Mouse (Mus musculus) spleen, adult 2 months (tissue): Measurements from ENCODE around the gene Slco3a1. TPM values are rescaled to one million over a fixed set of nuclear protein-coding genes. Genes with fewer than 3 reads are reported as not detected.

Experiments
- DNase-seq, 2 experiments: peaks; one replicate each; pipeline versions ENCODE4 v3.0.0 to v3.0.0-alpha.2; 2012 to 2021; ENCODE audit warnings: low spot score in 2 of 2, low read depth in 1 of 2
- H3K27ac ChIP-seq: fragments of 200-500 bp; 2 replicates; pipeline ENCODE4 v1.5.1; 2012; ENCODE audit warnings: low read length, inconsistent platforms; ENCODE audit not compliant: insufficient read depth
- H3K27me3 ChIP-seq: fragments of 200-500 bp; 2 replicates; pipeline ENCODE4 v1.6.1; 2012; ENCODE audit warnings: mild to moderate bottlenecking, moderate library complexity, low read length, inconsistent platforms; ENCODE audit not compliant: control insufficient read depth, insufficient read depth
- H3K36me3 ChIP-seq: fragments of 200-500 bp; 2 replicates; pipeline ENCODE4 v1.6.1; 2012; ENCODE audit warnings: mild to moderate bottlenecking, low read length, inconsistent platforms; ENCODE audit not compliant: control insufficient read depth, insufficient read depth
- H3K4me1 ChIP-seq: fragments of 200-500 bp; 2 replicates; pipeline ENCODE4 v1.6.1; 2011; ENCODE audit warnings: inconsistent platforms; ENCODE audit not compliant: control insufficient read depth, insufficient read depth, insufficient read length
- H3K4me3 ChIP-seq: fragments of 200-500 bp; 2 replicates; pipeline ENCODE4 v1.5.1; 2011; ENCODE audit warnings: mild to moderate bottlenecking, inconsistent platforms; ENCODE audit not compliant: insufficient read depth, insufficient read length; ENCODE audit errors: extremely low read depth
- CTCF ChIP-seq: fragments of 200-500 bp; IDR thresholded peaks from 2 replicates; pipeline ENCODE4 v1.5.1; 2011; ENCODE audit warnings: mild to moderate bottlenecking, inconsistent platforms; ENCODE audit not compliant: insufficient read depth, insufficient read length, insufficient replicate concordance; ENCODE audit errors: extremely low read depth
- POLR2A ChIP-seq: fragments of 200-500 bp; IDR thresholded peaks from 2 replicates; pipeline ENCODE4 v1.6.1; 2011; ENCODE audit warnings: low read depth, low read length, inconsistent platforms
- WGBS: fragments of 180-500 bp; shearing (Covaris S2); methylation state at CpG from one replicate; pipeline ENCODE4 v1.1.7; 2018; 5-methylcytosine and 5-hydroxymethylcytosine counted together
- polyA plus RNA-seq: library from polyadenylated mRNA; depleted of rRNA; stranded (reverse); fragments of >200 nt; gene quantifications from 2 replicates; pipeline ENCODE4 v1.2.3, GENCODE M21; 2012

The Slco3a1 gene
- polyA plus RNA-seq, 1 experiment: 23.1 TPM

DNA sequence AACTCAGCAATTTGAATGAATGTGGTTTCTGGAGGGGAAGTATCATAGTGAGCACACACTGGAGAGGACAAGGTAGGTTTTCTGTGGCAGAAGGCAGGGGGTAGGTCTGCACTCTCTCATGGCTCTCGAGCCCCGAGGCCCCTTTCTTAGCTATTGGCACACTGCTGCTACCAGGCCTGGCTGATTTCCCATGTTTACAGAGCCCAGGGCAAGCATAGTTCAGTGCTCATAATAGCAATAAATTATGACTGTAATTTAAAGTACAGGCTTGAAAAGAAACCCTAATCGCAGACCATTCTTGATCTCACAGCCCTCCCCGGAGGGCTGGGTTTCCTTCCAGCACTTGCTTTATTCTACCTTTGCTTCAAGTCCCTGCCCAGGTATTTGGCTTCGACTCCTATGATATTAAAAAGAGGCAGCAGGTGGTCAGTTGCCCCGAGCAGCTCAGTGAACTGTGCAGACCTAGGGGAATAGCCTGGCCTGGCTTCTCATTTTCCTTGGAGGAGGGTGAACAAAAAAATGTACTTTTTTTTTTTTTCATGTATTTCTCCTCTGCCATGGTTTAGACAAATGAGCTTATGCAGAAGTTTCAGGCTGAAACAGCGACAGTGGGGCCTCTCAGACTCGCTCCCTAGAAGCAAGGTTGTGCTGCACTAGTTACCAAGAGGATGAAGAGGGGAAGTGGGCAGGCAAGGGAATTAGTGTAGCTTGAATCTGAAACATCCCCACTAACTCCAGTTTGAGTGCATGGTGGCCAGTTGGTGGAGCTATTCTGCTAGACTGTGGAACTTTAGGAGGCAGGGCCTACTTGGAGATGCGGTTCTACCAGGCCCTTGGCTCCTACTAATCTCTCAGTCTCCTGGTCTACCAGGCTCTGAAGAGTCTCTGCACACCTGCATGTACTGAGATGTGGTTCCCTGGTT, 130.4 kb downstream of the Slco3a1 start:
- no peaks in the 10 kb centered on the region for H3K4me1 ChIP-seq
- TF ChIP-seq POLR2A (no peak), CTCF (no peak)
- no peaks in the 10 kb centered on the region for H3K36me3 ChIP-seq
- WGBS: 46% methylated on average over 9 of the region's 9 CpGs
- no peak for DNase-seq
- H3K4me3 ChIP-seq: no peak overlapping the region
- H3K27me3 ChIP-seq: no peaks in the 10 kb centered on the region
- H3K27ac ChIP-seq: no peak overlapping the region

DNA sequence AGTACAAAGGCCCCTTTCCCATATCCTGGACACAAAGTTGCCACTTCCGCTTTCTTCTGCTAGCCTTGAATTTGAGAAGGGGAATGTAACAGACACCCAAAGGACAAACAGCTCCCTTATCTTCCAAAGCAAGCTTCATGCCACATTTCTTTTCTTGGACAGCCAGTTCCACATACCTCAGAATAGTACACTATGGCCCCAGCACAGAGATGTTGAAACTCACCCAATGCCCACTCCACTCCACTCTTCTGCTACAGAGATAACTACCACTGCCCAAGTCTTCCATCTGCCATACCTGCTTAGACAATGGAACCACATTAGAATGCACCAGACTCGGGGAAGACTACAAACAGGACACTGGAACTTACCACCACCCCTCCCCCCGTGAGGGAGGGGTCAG, 131.3 kb downstream of the Slco3a1 start:
- Histone ChIP-seq H3K36me3 (no peaks in the 10 kb centered on the region), H3K27ac (no peak overlapping the region), H3K27me3 (no peaks in the 10 kb centered on the region), H3K4me3 (no peak overlapping the region), H3K4me1 (no peaks in the 10 kb centered on the region)
- no peak for DNase-seq
- TF ChIP-seq POLR2A: no peak
- TF ChIP-seq CTCF: no peak
- WGBS: 72% methylated on average over 3 of the region's 3 CpGs

DNA sequence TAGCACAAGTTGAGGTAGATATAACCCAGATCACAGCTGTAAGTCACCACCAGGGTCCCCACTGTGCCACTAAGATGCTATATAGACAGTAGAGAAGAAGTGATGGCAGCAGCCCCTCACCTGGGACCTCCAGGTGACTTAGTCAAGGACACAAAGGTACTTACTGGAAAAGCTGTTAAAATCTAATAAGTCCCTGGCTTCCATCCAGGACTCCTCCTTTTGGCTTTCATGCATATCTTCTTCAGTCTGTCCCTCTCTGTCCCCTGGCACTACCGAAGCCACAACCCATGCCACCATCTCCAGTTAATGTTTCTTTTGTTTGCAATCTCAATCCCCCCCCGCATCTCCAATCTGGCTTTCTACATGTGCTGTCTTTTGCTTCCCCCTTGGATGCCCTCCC, 131.8 kb downstream of the Slco3a1 start:
- Histone ChIP-seq H3K4me3 (no peak overlapping the region), H3K36me3 (no peaks in the 10 kb centered on the region), H3K27ac (no peak overlapping the region), H3K27me3 (no peaks in the 10 kb centered on the region), H3K4me1 (no peaks in the 10 kb centered on the region)
- no peak for DNase-seq
- whole genome bisulfite sequencing: 89% methylated on average over 2 of the region's 2 CpGs
- no peak for TF ChIP-seq CTCF
- TF ChIP-seq POLR2A: no peak

DNA sequence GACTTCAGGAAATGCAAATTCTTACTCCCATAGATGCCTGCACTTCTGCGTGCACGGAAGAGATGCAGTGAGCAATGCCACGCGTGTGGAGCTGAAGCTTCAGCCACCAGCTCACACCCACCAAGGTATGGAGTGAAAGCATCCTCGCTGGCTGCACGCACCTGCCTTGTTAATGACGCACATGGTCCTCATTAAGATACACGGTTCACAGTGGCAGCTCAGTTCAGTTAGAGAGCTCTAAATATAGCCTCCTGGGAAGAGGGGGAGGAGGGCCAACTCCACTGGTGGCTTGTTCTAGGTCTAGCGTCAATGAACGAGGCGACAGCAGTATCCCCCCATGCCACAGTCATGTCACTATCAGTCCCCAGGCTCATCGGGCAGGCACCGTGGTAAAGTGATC, 132.6 kb downstream of the Slco3a1 start:
- TF ChIP-seq POLR2A: no peak
- TF ChIP-seq CTCF: no peak
- WGBS: 31% methylated on average over 13 of the region's 13 CpGs
- no peak overlapping the region for H3K4me3 ChIP-seq
- no peaks in the 10 kb centered on the region for H3K4me1 ChIP-seq
- H3K27ac ChIP-seq: no peak overlapping the region
- no peak for DNase-seq
- H3K27me3 ChIP-seq: no peaks in the 10 kb centered on the region
- no peaks in the 10 kb centered on the region for H3K36me3 ChIP-seq

DNA sequence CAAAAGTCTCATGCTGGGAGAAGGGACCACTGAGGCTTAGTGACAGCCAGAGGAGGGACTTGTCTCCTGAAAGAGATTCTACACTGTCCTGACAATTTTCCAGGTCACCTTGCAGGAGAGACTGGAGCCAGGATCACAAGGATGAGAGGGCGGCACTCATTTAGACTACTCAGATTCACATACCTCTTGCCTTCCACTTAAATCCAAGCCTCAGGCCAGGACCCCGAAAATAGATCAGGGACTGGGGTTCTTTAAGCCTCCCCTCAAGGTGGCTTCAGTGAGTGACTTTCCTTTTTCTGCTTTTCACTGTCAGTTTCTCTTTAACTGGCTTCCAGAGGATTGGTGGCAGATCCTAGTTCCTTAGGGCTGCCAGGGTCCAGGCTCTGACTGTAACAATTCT, 133.0 kb downstream of the Slco3a1 start:
- WGBS: 80% methylated on average over 2 of the region's 2 CpGs
- no peak overlapping the region for H3K27ac ChIP-seq
- no peak for TF ChIP-seq CTCF
- TF ChIP-seq POLR2A: no peak

DNA sequence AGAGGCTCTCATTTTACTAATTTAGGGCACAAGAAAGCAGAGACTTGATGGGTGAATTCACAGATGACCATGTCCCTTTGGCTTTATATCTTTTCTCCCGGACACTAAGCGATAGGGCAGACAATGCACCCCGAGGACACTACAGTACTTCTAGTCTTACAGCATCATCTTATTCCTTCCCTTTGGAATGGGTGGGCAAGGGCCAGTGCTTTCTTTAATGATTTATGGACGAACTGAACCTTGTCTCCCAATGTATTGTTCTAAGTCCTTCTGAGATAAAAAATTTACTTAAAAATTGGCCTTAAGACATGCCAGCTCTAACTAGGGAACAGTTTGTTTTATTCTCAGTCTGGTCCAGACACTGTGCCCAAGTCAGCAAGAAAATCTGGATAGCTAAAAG, 134.9 kb downstream of the Slco3a1 start:
- Histone ChIP-seq H3K27ac (no peak overlapping the region), H3K4me1 (no peaks in the 10 kb centered on the region)
- 89% methylated on average over 4 of the region's 4 CpGs for WGBS

More for the DNA sequence above, 133.0 kb downstream of the Slco3a1 start:
- Histone ChIP-seq H3K36me3 (no peaks in the 10 kb centered on the region), H3K4me3 (no peak overlapping the region), H3K4me1 (no peaks in the 10 kb centered on the region), H3K27me3 (no peaks in the 10 kb centered on the region)
- no peak for DNase-seq

DNA sequence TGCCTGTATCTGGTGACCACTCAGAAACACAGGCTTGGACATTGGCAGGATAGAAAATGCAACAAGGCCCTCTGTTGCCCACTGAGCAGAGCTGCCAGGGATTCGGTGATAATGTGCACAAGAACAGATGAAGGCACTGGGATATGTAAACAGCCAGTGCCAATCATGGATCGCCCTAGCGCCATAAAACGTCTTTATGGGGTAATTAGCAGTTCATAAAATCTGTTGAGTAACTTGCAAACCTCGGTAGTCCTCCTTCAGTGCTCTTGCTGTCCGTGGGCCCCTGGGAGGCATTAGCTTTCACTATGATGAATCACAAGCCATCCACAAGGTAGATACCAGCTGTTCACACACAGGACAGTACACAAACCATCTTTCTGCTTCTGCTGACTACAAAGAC, 137.6 kb downstream of the Slco3a1 start:
- Histone ChIP-seq H3K27me3 (no peaks in the 10 kb centered on the region), H3K36me3 (no peaks in the 10 kb centered on the region), H3K4me3 (no peak overlapping the region), H3K27ac (no peak overlapping the region), H3K4me1 (no peaks in the 10 kb centered on the region)
- TF ChIP-seq CTCF: no peak
- no peak for TF ChIP-seq POLR2A
- 89% methylated on average over 6 of the region's 6 CpGs for WGBS
- no peak for DNase-seq

More for the DNA sequence above, 134.9 kb downstream of the Slco3a1 start:
- H3K27me3 ChIP-seq: no peaks in the 10 kb centered on the region
- no peak for DNase-seq
- H3K36me3 ChIP-seq: no peaks in the 10 kb centered on the region
- H3K4me3 ChIP-seq: no peak overlapping the region
- TF ChIP-seq POLR2A: no peak
- TF ChIP-seq CTCF: no peak
